Mouse (Mus musculus): ENCODE measurements around the gene Slc8b1. TPM values are rescaled to one million over a fixed set of nuclear protein-coding genes. Genes with fewer than 3 reads are reported as not detected.
"Not testable (repeated sequence)": the region's sequence is repeated elsewhere in the genome, so short reads cannot be mapped to it uniquely, and the experiment has no call there.

Slc8b1 gene
- total and polyA plus RNA-seq, 3 experiments: 10.0 to 13.2 (median 12.2) TPM

- H3K79me2 ChIP-seq (replicated peaks; ENCODE audit: control insufficient read depth, insufficient read depth, low read length): no peaks in the 10 kb centered on the region; the same call in 1 of the 2 replicates
- no peaks in the 10 kb centered on the region for H3K27me3 ChIP-seq (ENCODE audit: control insufficient read depth, insufficient read depth, low read length)
- DNase-seq: no peak
- peak overlapping the region; percentile 60; the same call in 1 of the 2 replicates for H3K27ac ChIP-seq
- H3K9ac ChIP-seq (ENCODE audit: low read depth, low read length): no peak overlapping the region
- H3K4me3 ChIP-seq: no peak overlapping the region
- no peak for TF ChIP-seq CTCF (IDR thresholded peaks at IDR 0.05)
- 89% methylated on average over 13 of the region's 13 CpGs for WGBS
- intact Hi-C loops (cut with DNase I): no loop called here
- H3K36me3 ChIP-seq (ENCODE audit: control insufficient read depth, insufficient read depth, low read length): no peaks in the 10 kb centered on the region
- peaks cover 3% of the 10 kb centered on the region; the same call in 1 of the 2 replicates for H3K4me1 ChIP-seq (ENCODE audit: control insufficient read depth, insufficient read depth, low read length)
These were observed 15.2 kb upstream of the Slc8b1 start for GRCm38 (mm10) chr5:120495703-120496226.

- DNase-seq: no peak
These were observed 13.9 kb upstream of the Slc8b1 start for GRCm38 (mm10) chr5:120497071-120497470.

GRCm38 (mm10) chr5:120499202-120499601, 11.8 kb upstream of the Slc8b1 start:
- TF ChIP-seq POLR2A (IDR thresholded peaks at IDR 0.05; ENCODE audit: insufficient read depth, low read depth, low read length) (no peak), CTCF (IDR thresholded peaks at IDR 0.05) (no peak), EP300 (IDR thresholded peaks at IDR 0.05; ENCODE audit: insufficient read depth, low read depth, low read length) (no peak)
- no peaks in the 10 kb centered on the region; the same call in none of the 2 replicates for H3K79me2 ChIP-seq (replicated peaks; ENCODE audit: control insufficient read depth, insufficient read depth, low read length)
- WGBS: 92% methylated on average over 4 of the region's 4 CpGs
- intact Hi-C loops (cut with DNase I): no loop called here
- H3K27ac ChIP-seq: no peak overlapping the region
- H3K9ac ChIP-seq (ENCODE audit: low read depth, low read length): no peak overlapping the region
- H3K27me3 ChIP-seq (ENCODE audit: control insufficient read depth, insufficient read depth, low read length): no peaks in the 10 kb centered on the region
- no peak for DNase-seq
- H3K4me3 ChIP-seq: no peak overlapping the region
- peaks cover 7% of the 10 kb centered on the region for H3K4me1 ChIP-seq (ENCODE audit: control insufficient read depth, insufficient read depth, low read length)
- no peaks in the 10 kb centered on the region for H3K36me3 ChIP-seq (ENCODE audit: control insufficient read depth, insufficient read depth, low read length)

More at GRCm38 (mm10) chr5:120497071-120497470, 13.9 kb upstream of the Slc8b1 start:
- Histone ChIP-seq H3K4me1 (ENCODE audit: control insufficient read depth, insufficient read depth, low read length) (no peaks in the 10 kb centered on the region; the same call in 1 of the 2 replicates), H3K27ac (no peak overlapping the region), H3K79me2 (replicated peaks; ENCODE audit: control insufficient read depth, insufficient read depth, low read length) (no peaks in the 10 kb centered on the region; the same call in none of the 2 replicates), H3K9ac (ENCODE audit: low read depth, low read length) (no peak overlapping the region), H3K36me3 (ENCODE audit: control insufficient read depth, insufficient read depth, low read length) (no peaks in the 10 kb centered on the region), H3K4me3 (no peak overlapping the region), H3K27me3 (ENCODE audit: control insufficient read depth, insufficient read depth, low read length) (no peaks in the 10 kb centered on the region)
- intact Hi-C loops (cut with DNase I): no loop called here
- 83% methylated on average over 3 of the region's 3 CpGs for WGBS
- TF ChIP-seq CTCF (IDR thresholded peaks at IDR 0.05) (no peak), EP300 (IDR thresholded peaks at IDR 0.05; ENCODE audit: insufficient read depth, low read depth, low read length) (no peak), POLR2A (IDR thresholded peaks at IDR 0.05; ENCODE audit: insufficient read depth, low read depth, low read length) (no peak)

GRCm38 (mm10) chr5:120500609-120501008, 10.4 kb upstream of the Slc8b1 start:
- H3K4me3 ChIP-seq; DNase-seq; H3K27ac ChIP-seq; H3K79me2 ChIP-seq (replicated peaks; ENCODE audit: control insufficient read depth, insufficient read depth, low read length); H3K36me3 ChIP-seq (ENCODE audit: control insufficient read depth, insufficient read depth, low read length); H3K9ac ChIP-seq (ENCODE audit: low read depth, low read length); H3K27me3 ChIP-seq (ENCODE audit: control insufficient read depth, insufficient read depth, low read length); H3K4me1 ChIP-seq (ENCODE audit: control insufficient read depth, insufficient read depth, low read length): not testable (repeated sequence)
- intact Hi-C loops (cut with DNase I): loop anchor here (10.0 kb wide), 1 partner anchor 174 kb away; no protein-coding TSS in a partner anchor
- peak; percentile 57 for TF ChIP-seq CTCF (IDR thresholded peaks at IDR 0.05)
- WGBS: 90% methylated on average over 9 of the region's 9 CpGs

GRCm38 (mm10) chr5:120502147-120502621, 8.8 kb upstream of the Slc8b1 start:
- 52% methylated on average over 9 of the region's 9 CpGs for WGBS
- H3K36me3 ChIP-seq (ENCODE audit: control insufficient read depth, insufficient read depth, low read length): no peaks in the 10 kb centered on the region
- no peak overlapping the region for H3K27ac ChIP-seq
- H3K4me1 ChIP-seq (ENCODE audit: control insufficient read depth, insufficient read depth, low read length): peaks cover 12% of the 10 kb centered on the region
- no peak overlapping the region for H3K4me3 ChIP-seq
- no peak for DNase-seq
- TF ChIP-seq POLR2A (IDR thresholded peaks at IDR 0.05; ENCODE audit: insufficient read depth, low read depth, low read length) (no peak), EP300 (IDR thresholded peaks at IDR 0.05; ENCODE audit: insufficient read depth, low read depth, low read length) (no peak), CTCF (IDR thresholded peaks at IDR 0.05) (no peak)
- no peaks in the 10 kb centered on the region; the same call in none of the 2 replicates for H3K79me2 ChIP-seq (replicated peaks; ENCODE audit: control insufficient read depth, insufficient read depth, low read length)
- no peaks in the 10 kb centered on the region for H3K27me3 ChIP-seq (ENCODE audit: control insufficient read depth, insufficient read depth, low read length)
- no peak overlapping the region for H3K9ac ChIP-seq (ENCODE audit: low read depth, low read length)
- intact Hi-C loops (cut with DNase I): loop anchor here (10.0 kb wide), 1 partner anchor 173 kb away; no protein-coding TSS in a partner anchor

GRCm38 (mm10) chr5:120502675-120503143, 8.3 kb upstream of the Slc8b1 start:
- intact Hi-C loops (cut with DNase I): loop anchor here (10.0 kb wide), 1 partner anchor 172 kb away; no protein-coding TSS in a partner anchor
- WGBS: 5% methylated on average over 12 of the region's 12 CpGs
- peak in 1 of 2 experiments; percentile 36 for DNase-seq
- Histone ChIP-seq H3K4me1 (ENCODE audit: control insufficient read depth, insufficient read depth, low read length) (peaks cover 12% of the 10 kb centered on the region), H3K27me3 (ENCODE audit: control insufficient read depth, insufficient read depth, low read length) (no peaks in the 10 kb centered on the region), H3K79me2 (replicated peaks; ENCODE audit: control insufficient read depth, insufficient read depth, low read length) (no peaks in the 10 kb centered on the region; the same call in none of the 2 replicates), H3K4me3 (peak overlapping the region; percentile 75), H3K27ac (peak overlapping the region; percentile 86), H3K9ac (ENCODE audit: low read depth, low read length) (peak overlapping the region; percentile 85), H3K36me3 (ENCODE audit: control insufficient read depth, insufficient read depth, low read length) (no peaks in the 10 kb centered on the region)
- TF ChIP-seq EP300 (IDR thresholded peaks at IDR 0.05; ENCODE audit: insufficient read depth, low read depth, low read length) (no peak), POLR2A (IDR thresholded peaks at IDR 0.05; ENCODE audit: insufficient read depth, low read depth, low read length) (no peak), CTCF (IDR thresholded peaks at IDR 0.05) (no peak)
